ENCODE assay signal across 10 mouse cellular contexts in the genomic region with DNA sequence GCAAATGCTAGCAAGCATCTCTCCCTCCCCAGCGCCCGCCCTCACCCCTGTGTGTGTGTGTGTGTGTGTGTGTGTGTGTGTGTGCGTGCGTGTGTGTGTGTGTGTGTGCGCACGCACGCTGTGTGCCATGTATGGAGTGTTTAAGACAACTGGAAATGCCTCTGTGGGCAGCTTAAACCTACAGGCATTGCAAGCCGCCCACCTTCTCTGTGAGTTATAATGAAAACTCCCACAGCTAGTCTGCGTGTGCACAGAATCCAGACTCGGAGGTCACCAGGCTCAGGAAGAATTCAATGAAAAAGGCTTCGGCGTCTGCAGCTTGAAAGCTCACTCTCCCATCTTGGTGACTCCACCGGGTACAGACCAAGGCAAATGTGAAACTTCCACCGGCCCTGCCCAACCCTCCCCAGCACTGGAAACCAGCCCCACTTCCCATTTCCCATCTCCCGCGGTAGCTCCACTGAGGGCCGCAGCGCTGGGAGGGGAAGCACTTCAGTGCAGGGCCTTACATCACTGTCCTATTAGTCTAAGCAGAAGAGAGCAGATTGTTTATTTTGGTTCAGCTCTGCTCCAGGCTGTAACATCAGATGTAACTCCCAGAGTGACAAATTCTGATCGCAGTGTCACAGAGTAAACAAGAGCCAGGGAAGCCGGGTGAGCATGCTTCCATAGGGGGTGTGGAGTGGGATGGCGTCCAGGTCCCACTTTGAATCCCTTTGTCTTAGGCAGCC.
DNase-seq lines count a peak whose midpoint lies in the region; ATAC-seq and TF ChIP-seq lines count a peak whose summit lies in the region.
"Had no signal": no experiment of that assay in that cellular context is flagged by ENCODE, and none has a peak within 500 bp of the region (broad histone marks: within the 10 kb centered on the region; RNA-seq: fewer than 3 reads in every experiment).

No protein-coding gene starts in this region.

- no peak overlapping the region for H3K9ac ChIP-seq in hindbrain, embryonic 11.5 days (ENCODE audit: low read depth, low read length)
- no peak overlapping the region for H3K9ac ChIP-seq in hindbrain, embryonic 14.5 days
- H3K9ac ChIP-seq in hindbrain, embryonic 13.5 days = peak overlapping the region; percentile 49; the same call in 1 of the 2 replicates
- H3K9ac ChIP-seq: midbrain, embryonic 12.5 days had no signal

- no peak for ATAC-seq in hindbrain, embryonic 11.5 days (ENCODE audit: low FRiP score)
- no peak for ATAC-seq in hindbrain, embryonic 14.5 days (ENCODE audit: low FRiP score)
- ATAC-seq in hindbrain, embryonic 13.5 days (ENCODE audit: low FRiP score) = no peak

- no peak overlapping the region for H3K27ac ChIP-seq in hindbrain, embryonic 11.5 days (ENCODE audit: low read depth, low read length)
- H3K27ac ChIP-seq in hindbrain, embryonic 14.5 days = no peak overlapping the region
- H3K27ac ChIP-seq in hindbrain, embryonic 13.5 days = no peak overlapping the region
- H3K27ac ChIP-seq: midbrain, embryonic 12.5 days had no signal

- H3K9me3 ChIP-seq in hindbrain, embryonic 11.5 days (ENCODE audit: control insufficient read depth, low read length) = no peaks in the 10 kb centered on the region
- no peaks in the 10 kb centered on the region for H3K9me3 ChIP-seq in hindbrain, embryonic 14.5 days (ENCODE audit: control insufficient read depth, low read length)
- H3K9me3 ChIP-seq in E14TG2a.4 (ENCODE audit: low read length) = peaks cover 6% of the 10 kb centered on the region; the same call in 1 of the 2 replicates
- H3K9me3 ChIP-seq in hindbrain, embryonic 13.5 days = no peaks in the 10 kb centered on the region
- H3K9me3 ChIP-seq: midbrain, embryonic 12.5 days had no signal

- H3K4me1 ChIP-seq in hindbrain, embryonic 11.5 days (replicated peaks; ENCODE audit: control insufficient read depth, insufficient read depth, low read length) = no peaks in the 10 kb centered on the region
- peaks cover 10% of the 10 kb centered on the region for H3K4me1 ChIP-seq in hindbrain, embryonic 14.5 days (replicated peaks; ENCODE audit: control insufficient read depth, insufficient read depth, low read length)
- H3K4me1 ChIP-seq in E14TG2a.4 (replicated peaks; ENCODE audit: low read depth, low read length) = peaks cover 20% of the 10 kb centered on the region
- peaks cover 27% of the 10 kb centered on the region for H3K4me1 ChIP-seq in hindbrain, embryonic 13.5 days (replicated peaks)

- no peaks in the 10 kb centered on the region for H3K36me3 ChIP-seq in hindbrain, embryonic 11.5 days (ENCODE audit: control insufficient read depth, insufficient read depth, low read length)
- H3K36me3 ChIP-seq in hindbrain, embryonic 14.5 days (replicated peaks; ENCODE audit: control insufficient read depth, insufficient read depth) = no peaks in the 10 kb centered on the region
- H3K36me3 ChIP-seq in E14TG2a.4 (ENCODE audit: insufficient read depth, low read length) = no peaks in the 10 kb centered on the region
- no peaks in the 10 kb centered on the region for H3K36me3 ChIP-seq in hindbrain, embryonic 13.5 days
- H3K36me3 ChIP-seq: midbrain, embryonic 12.5 days had no signal

- no peak overlapping the region for H3K4me2 ChIP-seq in hindbrain, embryonic 11.5 days (replicated peaks; ENCODE audit: low read depth, low read length)
- no peak overlapping the region for H3K4me2 ChIP-seq in hindbrain, embryonic 14.5 days (replicated peaks)
- 0 out of 2 replicates have a peak overlapping the region, but pooled peaks have one; percentile 8 for H3K4me2 ChIP-seq in hindbrain, embryonic 13.5 days
- H3K4me2 ChIP-seq: midbrain, embryonic 12.5 days had no signal

- H3K4me3 ChIP-seq in hindbrain, embryonic 11.5 days (ENCODE audit: low read depth, low read length) = no peak overlapping the region
- H3K4me3 ChIP-seq in hindbrain, embryonic 14.5 days (replicated peaks; ENCODE audit: low read length) = no peak overlapping the region
- H3K4me3 ChIP-seq in E14TG2a.4 (replicated peaks; ENCODE audit: low read length) = 0 out of 2 replicates have a peak overlapping the region, but pooled peaks have one; percentile 39
- H3K4me3 ChIP-seq in hindbrain, embryonic 13.5 days = no peak overlapping the region
- H3K4me3 ChIP-seq: midbrain, embryonic 12.5 days had no signal

- TF ChIP-seq CTCF in E14TG2a.4 (conservative IDR thresholded peaks at IDR 0.05; ENCODE audit: low read length) = no peak

- DNase-seq in hindbrain, embryonic 11.5 days (ENCODE audit: low spot score) = peak; percentile 6
- DNase-seq in hindbrain, embryonic 14.5 days (ENCODE audit: low spot score) = no peak
- peak; percentile 14 for DNase-seq in lung, postnatal 25 days (ENCODE audit: low spot score)
- DNase-seq in liver = no peak
- DNase-seq in urinary bladder, adult 18-20 months (ENCODE audit: low spot score in 2 of 2) = no peak
- DNase-seq in adrenal gland, postnatal 36 days = no peak
- DNase-seq: thymus, postnatal 14 days had no signal

- WGBS in hindbrain, embryonic 11.5 days = 59% methylated on average over 21 of the region's 21 CpGs
- WGBS in hindbrain, embryonic 14.5 days = 61% methylated on average over 21 of the region's 21 CpGs
- WGBS in hindbrain, embryonic 13.5 days = 63% methylated on average over 21 of the region's 21 CpGs

- no peaks in the 10 kb centered on the region for H3K27me3 ChIP-seq in hindbrain, embryonic 11.5 days (ENCODE audit: control insufficient read depth, insufficient read depth, low read length)
- no peaks in the 10 kb centered on the region for H3K27me3 ChIP-seq in hindbrain, embryonic 14.5 days (ENCODE audit: control insufficient read depth, insufficient read depth, low read length)
- peaks cover 37% of the 10 kb centered on the region for H3K27me3 ChIP-seq in E14TG2a.4 (ENCODE audit: insufficient read depth, low read length)
- peaks cover 7% of the 10 kb centered on the region; the same call in 1 of the 2 replicates for H3K27me3 ChIP-seq in hindbrain, embryonic 13.5 days

Comparison
In these comparisons a context has a peak if more than half of its experiments do, and no peak if none do; other contexts are left out.
1. DNase-seq: peak in hindbrain, embryonic 11.5 days (single experiment) and lung, postnatal 25 days (single experiment); none in hindbrain, embryonic 14.5 days (single experiment), liver (single experiment), urinary bladder, adult 18-20 months (0 of 2) and adrenal gland, postnatal 36 days (0 of 2).